Mouse (Mus musculus) cerebellum, adult 2 months (tissue): ENCODE results near the gene Slc3a1. TPM values are rescaled to one million over a fixed set of nuclear protein-coding genes. Genes with fewer than 3 reads are reported as not detected.

ENCODE experiments used
- DNase-seq, 2 experiments: peaks; one replicate each; pipeline ENCODE4 v3.0.0; 2021
- H3K27ac ChIP-seq: fragments of 200-500 bp; 2 replicates; pipeline ENCODE4 v1.5.1; 2012; ENCODE audit warnings: low read length, control low read depth, inconsistent platforms; ENCODE audit not compliant: insufficient read depth
- H3K27me3 ChIP-seq: fragments of 200-500 bp; 2 replicates; pipeline ENCODE4 v1.6.1; 2012; ENCODE audit warnings: inconsistent platforms, mild to moderate bottlenecking, low read length, moderate library complexity; ENCODE audit not compliant: control insufficient read depth, insufficient read depth
- H3K4me1 ChIP-seq: fragments of 200-500 bp; 2 replicates; pipeline ENCODE4 v1.6.1; 2011; ENCODE audit warnings: low read length; ENCODE audit not compliant: control insufficient read depth, insufficient read depth
- H3K4me3 ChIP-seq: fragments of 200-500 bp; replicated peaks from 2 replicates; pipeline ENCODE3; 2011; ENCODE audit warnings: mild to moderate bottlenecking, low read depth, low read length, control low read depth; ENCODE audit not compliant: insufficient read depth
- CTCF ChIP-seq: fragments of 200-500 bp; IDR thresholded peaks from 2 replicates; pipeline ENCODE4 v1.5.1; 2011; ENCODE audit warnings: low read depth, mild to moderate bottlenecking, control low read depth, low read length, moderate library complexity, borderline replicate concordance; ENCODE audit not compliant: insufficient read depth
- POLR2A ChIP-seq: fragments of 200-500 bp; IDR thresholded peaks from 2 replicates; pipeline ENCODE4 v1.6.1; 2011; ENCODE audit warnings: low read length, control low read depth, borderline replicate concordance; ENCODE audit not compliant: insufficient read depth
- WGBS: fragments of 180-500 bp; shearing (Covaris S2); methylation state at CpG from one replicate; pipeline ENCODE4 v1.1.7; 2018; 5-methylcytosine and 5-hydroxymethylcytosine counted together
- polyA plus RNA-seq: library from polyadenylated mRNA; depleted of rRNA; stranded (reverse); fragments of >200 nt; gene quantifications from 2 replicates; pipeline ENCODE4 v1.2.3, GENCODE M21; 2012

Slc3a1 gene
- polyA plus RNA-seq, 1 experiment = 0.54 TPM

DNA sequence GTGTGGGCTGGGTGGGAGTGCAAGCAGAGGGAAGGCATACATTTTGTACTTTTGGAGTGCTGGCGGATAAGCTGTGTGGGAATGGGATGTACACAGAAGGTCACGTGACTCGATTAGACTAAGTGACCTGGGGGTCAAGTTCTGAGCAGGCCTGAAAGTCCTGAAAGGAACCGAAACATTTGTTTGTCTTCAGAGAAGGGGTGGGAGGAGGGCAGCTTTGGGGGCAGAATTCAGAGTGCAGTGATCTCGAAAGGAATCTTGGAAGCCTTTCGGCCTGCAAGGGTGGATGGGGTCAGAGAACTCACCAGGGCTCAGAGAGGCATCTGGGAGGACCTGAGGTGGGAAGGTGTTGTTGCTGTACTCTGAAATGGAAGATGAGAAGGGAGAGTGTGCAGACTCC is 14.2 kb downstream of the Slc3a1 start:
- 79% methylated on average over 6 of the region's 6 CpGs for WGBS
- DNase-seq = no peak
- TF ChIP-seq CTCF (no peak), POLR2A (no peak)
- Histone ChIP-seq H3K4me3 (no peak overlapping the region), H3K4me1 (no peaks in the 10 kb centered on the region), H3K27me3 (no peaks in the 10 kb centered on the region), H3K27ac (no peak overlapping the region)

DNA sequence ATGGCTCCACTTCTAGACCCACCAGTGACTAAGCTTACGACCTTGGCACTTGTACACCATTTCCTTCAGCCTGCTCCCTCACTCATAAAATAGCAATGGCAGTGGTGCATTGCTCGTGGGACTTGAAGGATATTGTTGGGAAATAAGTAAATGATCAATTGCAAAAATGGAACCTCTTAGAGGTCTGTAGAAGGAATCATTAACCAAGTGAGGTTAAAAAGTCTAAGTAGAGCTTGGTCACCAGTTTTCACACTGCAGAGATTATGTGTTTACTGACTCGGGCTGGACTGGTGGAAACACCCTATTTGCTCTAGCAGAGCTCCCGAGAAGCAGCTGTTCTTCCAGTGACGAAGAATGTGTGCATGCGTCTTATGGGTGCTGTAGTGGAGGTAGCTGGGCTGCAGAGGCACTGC is 15.2 kb downstream of the Slc3a1 start:
- Histone ChIP-seq H3K27me3 (no peaks in the 10 kb centered on the region), H3K4me1 (no peaks in the 10 kb centered on the region), H3K4me3 (no peak overlapping the region), H3K27ac (no peak overlapping the region)
- no peak for TF ChIP-seq POLR2A
- no peak for TF ChIP-seq CTCF
- 85% methylated on average over 6 of the region's 6 CpGs for WGBS
- DNase-seq = no peak

GRCm38 (mm10) chr17:85044466-85044865 is 16.3 kb downstream of the Slc3a1 start:
- Histone ChIP-seq H3K4me3 (no peak overlapping the region), H3K27ac (no peak overlapping the region), H3K4me1 (no peaks in the 10 kb centered on the region), H3K27me3 (no peaks in the 10 kb centered on the region)
- 93% methylated on average over 5 of the region's 5 CpGs for WGBS
- TF ChIP-seq CTCF = no peak
- TF ChIP-seq POLR2A = no peak
- no peak for DNase-seq

DNA sequence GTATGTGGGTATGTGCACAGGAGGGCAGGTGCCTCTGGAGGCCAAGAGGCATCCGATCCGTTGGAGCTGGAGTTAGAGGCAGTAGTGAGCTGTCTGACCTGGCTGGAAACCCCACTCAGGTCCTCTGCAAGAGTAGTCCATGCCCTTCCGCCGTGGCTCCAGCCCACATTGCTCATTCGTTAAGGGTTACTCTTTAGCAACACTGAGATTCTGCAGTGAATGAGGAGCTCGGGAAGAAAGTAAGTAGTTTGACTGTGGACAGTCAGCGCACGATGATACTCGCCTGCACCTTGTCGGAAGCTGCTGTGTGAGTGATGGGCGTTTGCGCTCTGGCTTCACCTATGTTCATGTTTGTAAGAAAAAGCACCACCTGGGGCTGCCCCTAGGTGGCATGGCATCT is 17.0 kb downstream of the Slc3a1 start:
- 83% methylated on average over 12 of the region's 12 CpGs for WGBS
- Histone ChIP-seq H3K4me3 (no peak overlapping the region), H3K27ac (no peak overlapping the region), H3K27me3 (no peaks in the 10 kb centered on the region), H3K4me1 (no peaks in the 10 kb centered on the region)
- DNase-seq = no peak
- TF ChIP-seq POLR2A = no peak
- no peak for TF ChIP-seq CTCF

- H3K4me1 ChIP-seq = no peaks in the 10 kb centered on the region
- WGBS = 91% methylated on average over 5 of the region's 5 CpGs
Observed at GRCm38 (mm10) chr17:85048379-85048778, 20.2 kb downstream of the Slc3a1 start.

GRCm38 (mm10) chr17:85058276-85058675 is 30.1 kb downstream of the Slc3a1 start:
- TF ChIP-seq CTCF = no peak
- DNase-seq = no peak
- no peaks in the 10 kb centered on the region for H3K27me3 ChIP-seq
- H3K4me3 ChIP-seq = no peak overlapping the region
- H3K27ac ChIP-seq = no peak overlapping the region
- WGBS = 89% methylated on average over 7 of the region's 7 CpGs
- no peaks in the 10 kb centered on the region for H3K4me1 ChIP-seq

More at GRCm38 (mm10) chr17:85048379-85048778, 20.2 kb downstream of the Slc3a1 start:
- no peak for TF ChIP-seq POLR2A
- no peak for TF ChIP-seq CTCF
- Histone ChIP-seq H3K4me3 (no peak overlapping the region), H3K27ac (no peak overlapping the region), H3K27me3 (no peaks in the 10 kb centered on the region)
- DNase-seq = no peak

DNA sequence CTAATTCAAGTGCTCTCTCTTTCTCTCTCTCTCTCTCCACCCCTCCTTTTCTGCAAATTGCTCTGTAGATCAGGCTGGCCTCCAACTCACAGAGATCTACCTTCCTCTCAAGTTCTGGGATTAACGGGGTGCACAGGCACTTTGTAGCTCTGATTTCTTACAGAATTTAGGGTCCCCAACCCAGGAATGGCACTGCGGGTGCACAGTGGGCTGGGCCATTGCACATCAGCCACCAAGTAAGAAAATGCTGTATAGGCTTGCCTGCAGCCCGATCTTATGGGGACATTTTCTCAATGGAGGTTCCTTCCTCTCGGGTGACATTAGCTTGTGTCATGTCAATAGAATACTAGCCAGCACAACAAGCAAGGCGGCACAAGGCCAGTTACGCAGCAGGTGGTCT is 31.0 kb downstream of the Slc3a1 start:
- H3K4me3 ChIP-seq = no peak overlapping the region
- DNase-seq = no peak
- no peaks in the 10 kb centered on the region for H3K4me1 ChIP-seq
- no peak overlapping the region for H3K27ac ChIP-seq
- no peaks in the 10 kb centered on the region for H3K27me3 ChIP-seq
- 86% methylated on average over 6 of the region's 6 CpGs for WGBS
- TF ChIP-seq POLR2A (no peak), CTCF (no peak)

- Histone ChIP-seq H3K4me1 (no peaks in the 10 kb centered on the region), H3K4me3 (no peak overlapping the region), H3K27ac (no peak overlapping the region), H3K27me3 (no peaks in the 10 kb centered on the region)
- no peak for DNase-seq
- TF ChIP-seq CTCF (no peak), POLR2A (no peak)
- WGBS = 85% methylated on average over 7 of the region's 7 CpGs
Observed at GRCm38 (mm10) chr17:85063560-85063959, 35.4 kb downstream of the Slc3a1 start.

- no peak for DNase-seq
- no peaks in the 10 kb centered on the region for H3K4me1 ChIP-seq
- WGBS = 85% methylated on average over 7 of the region's 7 CpGs
- H3K27ac ChIP-seq = no peak overlapping the region
- no peaks in the 10 kb centered on the region for H3K27me3 ChIP-seq
- no peak overlapping the region for H3K4me3 ChIP-seq
- TF ChIP-seq POLR2A (no peak), CTCF (no peak)
Observed at GRCm38 (mm10) chr17:85067331-85067730, 39.2 kb downstream of the Slc3a1 start.
